Mouse (Mus musculus): ENCODE measurements around the gene Idh3a. TPM values are rescaled to one million over a fixed set of nuclear protein-coding genes. Genes with fewer than 3 reads are reported as not detected.
"Not testable (repeated sequence)": the region's sequence is repeated elsewhere in the genome, so short reads cannot be mapped to it uniquely, and the experiment has no call there.

Gene Idh3a
- total RNA-seq, 2 experiments from 2014 or later: 269 to 484 TPM

GRCm38 (mm10) chr9:54585839-54586198 is 315 bp upstream of the Idh3a start:
- DNase-seq (ENCODE audit: low spot score in 2 of 2): no peak

GRCm38 (mm10) chr9:54587863-54588262 is 1.7 kb downstream of the Idh3a start:
- DNase-seq (ENCODE audit: low spot score in 2 of 2): no peak

DNA sequence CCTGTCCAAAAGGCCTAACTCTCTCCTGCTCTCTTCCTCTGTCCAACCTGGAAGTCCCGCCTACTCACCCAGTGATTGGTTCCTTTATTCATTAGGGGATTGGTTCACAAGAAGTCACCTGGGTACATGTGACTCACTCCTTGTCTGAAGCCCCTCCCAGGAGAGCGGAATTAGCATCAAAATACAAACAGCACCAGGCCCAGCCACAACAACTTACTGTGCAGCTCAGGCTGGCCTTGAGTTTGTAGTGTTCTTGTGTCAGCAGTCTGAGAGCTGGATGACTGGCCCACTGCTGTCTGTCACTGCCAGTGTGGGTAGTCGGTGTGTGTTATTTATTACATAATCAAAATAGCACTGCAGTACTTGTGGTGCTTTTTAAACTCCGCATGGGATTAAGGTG is 7.5 kb downstream of the Idh3a start:
- DNase-seq (ENCODE audit: low spot score in 2 of 2): not testable (repeated sequence)

- no peak for DNase-seq (ENCODE audit: low spot score in 2 of 2)
Measured at GRCm38 (mm10) chr9:54596752-54597465, 10.8 kb downstream of the Idh3a start.

- DNase-seq (ENCODE audit: low spot score in 2 of 2): no peak
Measured at GRCm38 (mm10) chr9:54602386-54602785, 16.3 kb downstream of the Idh3a start.

DNA sequence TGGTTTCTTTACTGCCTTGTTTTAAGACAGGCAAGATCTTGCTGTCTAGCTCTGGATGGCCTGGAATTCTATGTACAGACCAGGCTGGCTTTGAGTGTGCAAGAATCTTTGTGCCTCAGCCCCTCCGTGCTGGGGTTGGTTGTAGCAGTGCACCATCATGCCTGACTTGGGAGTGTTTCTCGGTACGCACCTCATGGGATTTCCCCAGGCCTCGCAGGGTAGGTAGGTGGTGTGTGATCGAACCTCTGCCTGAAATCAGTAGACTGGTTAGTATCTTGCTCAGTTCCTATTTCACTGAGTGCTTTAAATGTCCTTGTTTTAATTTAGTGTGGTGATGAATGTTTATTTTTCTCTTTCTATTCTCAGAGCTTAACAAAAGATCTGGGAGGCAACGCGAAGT is 16.8 kb downstream of the Idh3a start:
- DNase-seq (ENCODE audit: low spot score in 2 of 2): no peak

- DNase-seq (ENCODE audit: low spot score in 2 of 2): peak in 1 of 2 experiments; percentile 11
Measured at GRCm38 (mm10) chr9:54604131-54604654, 18.1 kb downstream of the Idh3a start.

DNA sequence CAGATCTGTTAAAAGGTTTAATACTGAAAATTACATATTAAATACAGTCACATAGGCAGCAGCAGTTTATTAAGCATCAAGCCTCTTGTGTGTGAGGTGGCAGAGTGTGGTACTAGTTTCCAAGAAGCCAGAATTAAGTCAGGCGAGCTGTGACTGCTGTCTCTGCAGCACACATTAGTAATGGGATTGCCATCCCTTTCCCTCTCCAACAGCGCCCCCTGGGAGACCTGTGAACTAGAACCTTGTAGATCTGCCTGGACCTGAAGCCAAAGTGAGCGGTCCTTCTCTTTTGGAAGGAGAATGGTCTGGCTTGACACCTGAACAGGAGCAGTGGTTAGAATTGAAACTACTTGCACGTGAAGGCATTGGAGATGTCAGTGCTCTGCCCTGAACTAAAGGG is 18.8 kb downstream of the Idh3a start:
- peak; percentile 67 to 72 for DNase-seq (ENCODE audit: low spot score in 2 of 2)

DNA sequence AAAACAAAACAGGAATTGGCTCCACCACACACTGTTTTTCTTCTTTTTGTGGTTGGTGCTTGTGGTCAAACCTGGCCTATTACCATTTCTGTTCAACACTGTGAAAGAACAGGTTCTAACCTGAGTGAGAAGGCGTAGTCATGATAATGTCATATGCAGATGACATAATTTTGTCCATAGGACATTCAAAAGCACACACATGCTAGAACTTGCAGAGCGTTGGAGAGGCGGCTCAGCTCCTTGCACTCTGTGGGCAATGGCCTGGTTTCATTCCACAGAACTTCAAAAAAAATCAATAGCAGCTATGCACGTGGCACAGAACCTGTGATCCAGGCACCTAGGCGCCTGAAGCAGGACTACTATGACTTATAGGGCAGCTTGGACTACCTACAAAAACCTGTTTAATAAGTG is 26.7 kb downstream of the Idh3a start:
- DNase-seq (ENCODE audit: low spot score in 2 of 2): no peak

DNA sequence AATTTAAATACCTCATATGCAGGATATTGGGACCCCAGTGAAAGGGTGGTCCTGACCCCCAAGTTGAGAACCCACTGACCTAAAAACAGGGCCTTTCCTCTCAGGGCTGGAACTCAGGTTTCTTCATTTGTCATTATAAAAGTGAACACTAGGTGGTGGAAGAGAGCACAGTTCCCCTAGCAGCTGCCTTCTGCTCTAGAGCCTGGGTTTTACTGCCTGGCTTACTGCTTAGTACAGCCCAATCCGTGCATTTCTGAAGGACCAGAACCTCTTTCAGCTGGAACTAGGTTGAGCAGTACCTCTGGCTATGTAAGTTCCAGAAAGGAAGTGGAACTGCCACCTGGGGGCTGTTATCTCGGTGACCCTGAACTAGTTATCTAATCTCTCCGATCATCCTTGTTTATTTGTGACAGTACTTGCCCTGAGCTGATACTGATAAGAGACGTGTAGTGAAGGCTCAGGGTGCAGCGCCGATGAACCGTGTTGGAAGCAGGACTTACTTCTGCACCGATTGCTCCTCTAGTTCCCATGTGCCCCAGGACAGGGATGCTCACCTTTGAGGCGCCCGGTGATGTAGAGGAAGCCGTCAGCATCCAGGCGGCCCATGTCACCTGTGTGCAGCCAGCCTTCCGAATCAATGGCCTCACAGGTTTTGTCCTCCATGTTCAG is 28.2 kb downstream of the Idh3a start:
- DNase-seq (ENCODE audit: low spot score in 2 of 2): no peak

DNA sequence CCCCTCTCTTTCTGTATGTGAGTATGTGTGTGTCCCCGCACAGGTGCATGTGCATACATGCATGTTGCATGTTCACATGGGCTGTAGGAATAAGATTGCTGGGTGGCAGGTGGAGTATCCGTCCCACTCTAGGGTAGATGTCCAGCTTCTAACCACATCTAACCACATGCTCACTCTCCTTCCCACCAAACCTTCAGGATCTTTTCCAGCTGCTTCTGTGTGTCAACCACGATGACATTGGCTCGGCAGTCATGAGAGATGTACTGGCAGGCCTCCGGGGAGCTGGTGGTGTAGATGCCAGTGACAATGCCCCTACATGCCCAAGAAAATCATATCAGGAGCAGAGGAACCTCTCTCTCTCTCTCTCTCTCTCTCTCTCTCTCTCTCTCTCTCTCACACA is 41.1 kb downstream of the Idh3a start:
- no peak for DNase-seq (ENCODE audit: low spot score in 2 of 2)

GRCm38 (mm10) chr9:54628752-54629151 is 42.6 kb downstream of the Idh3a start:
- no peak for DNase-seq (ENCODE audit: low spot score in 2 of 2)

DNA sequence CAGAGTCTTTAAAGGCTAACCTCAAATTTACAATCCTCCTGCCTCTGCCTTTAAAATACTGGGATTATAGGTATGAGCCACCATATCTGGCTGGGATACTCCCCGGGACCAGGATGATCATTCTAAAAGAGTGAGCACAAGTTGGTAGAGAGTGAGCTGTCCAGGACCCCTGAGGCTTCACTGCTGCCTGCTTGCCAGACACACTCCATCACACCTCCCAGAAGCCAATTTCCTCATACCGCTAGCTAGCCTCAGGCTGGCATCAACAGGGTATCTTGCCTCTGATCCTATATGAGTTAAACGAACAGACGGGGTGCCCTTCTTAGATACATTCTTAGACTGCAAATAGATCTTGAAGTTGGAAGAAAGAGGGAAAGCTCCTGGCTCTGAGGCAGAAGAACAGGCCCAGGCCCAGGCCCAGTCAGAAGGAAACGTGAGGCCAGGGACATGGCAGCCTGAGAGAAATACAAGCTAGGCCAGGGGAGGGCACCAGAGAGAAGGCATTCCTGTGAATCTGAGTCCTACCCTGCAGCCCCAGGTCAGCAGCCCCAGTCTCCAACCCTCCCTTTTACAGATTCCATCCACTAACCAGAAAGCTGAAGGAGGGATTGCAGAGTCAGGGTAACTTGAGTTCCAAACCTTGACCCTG is 43.6 kb downstream of the Idh3a start:
- no peak for DNase-seq (ENCODE audit: low spot score in 2 of 2)

DNA sequence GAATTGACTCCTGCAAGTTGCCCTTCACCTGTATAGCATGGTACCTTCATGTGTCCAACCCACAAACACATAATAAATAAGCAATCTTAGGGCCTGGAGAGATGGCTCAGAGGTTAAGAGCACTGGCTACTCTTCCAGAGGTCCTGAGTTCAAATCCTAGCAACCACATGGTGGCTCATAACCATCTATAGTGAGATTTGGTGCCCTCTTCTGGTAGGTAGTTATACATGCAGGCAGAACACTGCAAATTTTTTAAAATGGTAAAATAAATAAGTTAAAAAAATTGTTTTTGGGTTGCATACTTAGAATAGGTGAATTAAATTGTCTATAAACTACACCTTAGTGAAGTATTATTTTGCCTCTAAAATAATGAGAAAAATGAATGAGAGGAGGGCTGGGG is 44.8 kb downstream of the Idh3a start:
- no peak for DNase-seq (ENCODE audit: low spot score in 2 of 2)

DNA sequence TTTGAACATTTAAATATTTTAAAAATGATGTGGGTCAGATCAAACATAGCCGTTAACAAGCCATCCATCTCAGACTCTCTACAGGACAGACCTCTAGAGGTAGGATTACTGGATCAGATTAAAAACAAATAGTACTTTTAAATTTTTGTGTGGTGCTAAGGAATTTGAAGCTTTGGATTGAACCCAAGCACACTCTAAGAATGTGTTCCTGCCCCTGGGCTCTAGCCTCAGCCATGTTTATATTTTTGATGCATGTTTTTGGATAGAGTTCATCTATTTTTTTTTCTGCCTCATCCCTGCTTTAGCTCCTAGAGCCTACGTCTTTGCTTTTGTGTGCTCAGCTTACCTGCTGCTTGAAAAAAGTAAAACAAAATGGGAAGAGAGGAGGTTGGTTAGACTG is 47.3 kb downstream of the Idh3a start:
- no peak for DNase-seq (ENCODE audit: low spot score in 2 of 2)

- DNase-seq (ENCODE audit: low spot score in 2 of 2): no peak
Measured at GRCm38 (mm10) chr9:54637510-54638314, 51.6 kb downstream of the Idh3a start.

- DNase-seq (ENCODE audit: low spot score in 2 of 2): no peak
Measured at GRCm38 (mm10) chr9:54639192-54639591, 53.1 kb downstream of the Idh3a start.

- DNase-seq (ENCODE audit: low spot score in 2 of 2): no peak
Measured at GRCm38 (mm10) chr9:54641548-54641947, 55.4 kb downstream of the Idh3a start.

DNA sequence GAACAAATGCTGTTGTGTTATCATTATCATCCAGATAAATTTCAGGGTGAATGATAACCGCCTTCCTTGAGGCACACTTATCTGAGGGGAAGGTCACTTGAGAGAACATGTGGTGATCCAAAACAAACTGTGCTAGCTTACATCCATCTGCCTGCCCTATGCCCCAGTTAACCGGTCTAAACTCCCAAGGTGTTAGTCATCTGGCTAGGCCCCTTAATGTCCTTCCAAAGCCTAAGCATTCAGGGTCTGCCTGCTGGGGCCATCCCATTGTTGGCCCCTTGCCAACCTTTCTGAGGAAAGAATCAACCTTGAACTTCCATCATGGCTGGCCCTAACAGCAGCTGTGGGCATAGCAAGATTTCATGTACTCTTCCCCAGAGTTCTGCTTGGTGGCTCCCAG is 56.0 kb downstream of the Idh3a start:
- no peak for DNase-seq (ENCODE audit: low spot score in 2 of 2)

DNA sequence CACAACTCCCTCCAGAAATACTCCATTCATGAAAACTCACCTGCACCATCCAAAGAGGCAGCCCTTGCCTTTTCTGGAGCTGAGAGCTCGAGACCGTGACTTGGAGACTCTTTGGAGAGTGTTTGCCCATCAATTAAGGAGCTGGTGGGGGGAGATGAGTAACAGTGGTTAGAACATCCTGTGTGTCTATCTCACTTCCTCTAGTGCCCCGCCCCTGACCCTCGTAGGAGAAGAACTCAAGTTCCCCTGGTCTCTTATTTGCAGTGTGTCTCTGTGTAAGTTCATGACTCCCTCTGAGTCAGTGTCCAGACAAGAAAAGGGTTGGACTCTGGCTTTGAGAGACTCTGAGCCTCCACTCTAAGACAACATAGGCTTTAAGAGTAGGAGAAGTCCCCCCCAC is 56.4 kb downstream of the Idh3a start:
- DNase-seq (ENCODE audit: low spot score in 2 of 2): no peak

DNA sequence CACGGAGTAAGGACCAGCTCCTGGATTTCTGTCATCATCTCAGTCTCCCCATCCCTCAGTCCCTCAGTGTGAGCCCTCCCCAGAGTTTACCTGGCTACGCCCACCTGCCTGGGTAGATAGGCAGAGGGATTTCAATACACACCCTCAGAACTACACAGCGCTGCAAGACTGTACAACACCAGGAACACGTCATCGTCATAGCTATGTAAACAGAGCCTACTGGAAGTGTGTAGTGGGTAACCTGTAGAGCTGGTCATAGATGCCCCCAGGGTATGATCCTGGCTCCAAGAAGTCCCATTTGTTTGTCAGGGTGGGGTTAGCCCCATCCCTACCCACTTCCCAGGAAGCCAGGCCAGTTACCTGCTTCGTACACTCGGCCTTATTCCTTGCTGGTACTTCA is 57.0 kb downstream of the Idh3a start:
- no peak for DNase-seq (ENCODE audit: low spot score in 2 of 2)

All from adrenal gland, adult 18-20 months (tissue).